Mouse (Mus musculus): ENCODE data around the gene Gm17949. TPM values are rescaled to one million over a fixed set of nuclear protein-coding genes. Genes with fewer than 3 reads are reported as not detected.

Gene Gm17949
- polyA plus RNA-seq (2021; fragmentation: Nextera tagmentation), result not detected in 2 replicates
- long read RNA-seq, experiment 1, partial matches to known transcripts, result 0 of 1 reads
- long read RNA-seq, experiment 1, other reads (novel, unspliced or antisense), result 1 of 1 reads
- long read RNA-seq, experiment 2, result 0 reads

DNA sequence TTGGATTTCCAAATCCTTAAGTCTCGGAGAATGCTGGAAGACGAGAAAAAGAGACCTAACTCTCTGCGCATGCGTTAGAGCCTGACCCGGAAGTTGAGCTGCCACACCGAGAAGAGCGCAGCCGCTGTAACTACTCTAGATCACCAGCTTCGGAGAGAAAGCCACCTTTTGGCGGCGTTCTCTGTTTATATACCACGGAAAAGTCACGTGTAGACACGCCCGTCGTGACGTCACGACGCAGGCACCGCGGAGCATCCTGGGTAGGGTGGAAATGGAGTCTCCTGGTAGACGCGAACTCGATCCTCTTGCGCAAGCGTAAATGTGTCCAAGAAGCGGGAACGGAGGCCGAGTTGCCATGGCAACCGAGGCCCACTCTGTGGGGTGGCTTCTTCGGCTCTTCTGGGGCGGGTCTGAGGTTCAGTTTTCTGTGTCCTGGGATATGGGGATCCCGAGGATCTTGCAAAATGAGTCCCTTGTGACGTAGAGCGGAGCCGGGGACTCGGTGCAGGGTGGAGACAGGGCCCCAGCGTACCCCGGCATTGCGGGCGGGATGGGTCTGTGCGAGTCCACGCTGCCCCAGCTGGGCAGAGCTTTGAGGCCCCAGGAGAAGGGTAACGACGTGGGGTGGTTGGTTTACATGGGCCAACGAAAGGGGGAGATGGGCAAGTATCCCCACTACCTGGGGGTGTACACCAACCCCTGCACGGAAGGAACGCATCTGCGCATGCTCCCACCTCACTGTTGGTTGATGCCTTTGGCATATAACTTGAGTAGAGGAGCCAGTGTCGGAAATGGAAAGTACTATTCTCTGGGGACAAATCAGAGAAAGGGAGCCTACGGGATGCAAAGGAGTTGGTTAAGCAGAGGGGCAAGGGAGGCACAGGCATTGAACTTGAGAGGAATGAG is at the start of gene Gm17949, which contains the start of gene Gtf2f1:
Gene Gm17949, plus strand, starts transcription at position 234 of the 906 bp plus-strand sequence.
Gene Gtf2f1, minus strand, starts transcription at position 53 of the 906 bp plus-strand sequence.

GRCm38 (mm10) chr17:56982013-56982412 is 29.3 kb upstream of the Gm17949 start, which contains the start of gene Acer1:
TSS of gene Acer1 (minus strand) at chr17:56982126.

DNA sequence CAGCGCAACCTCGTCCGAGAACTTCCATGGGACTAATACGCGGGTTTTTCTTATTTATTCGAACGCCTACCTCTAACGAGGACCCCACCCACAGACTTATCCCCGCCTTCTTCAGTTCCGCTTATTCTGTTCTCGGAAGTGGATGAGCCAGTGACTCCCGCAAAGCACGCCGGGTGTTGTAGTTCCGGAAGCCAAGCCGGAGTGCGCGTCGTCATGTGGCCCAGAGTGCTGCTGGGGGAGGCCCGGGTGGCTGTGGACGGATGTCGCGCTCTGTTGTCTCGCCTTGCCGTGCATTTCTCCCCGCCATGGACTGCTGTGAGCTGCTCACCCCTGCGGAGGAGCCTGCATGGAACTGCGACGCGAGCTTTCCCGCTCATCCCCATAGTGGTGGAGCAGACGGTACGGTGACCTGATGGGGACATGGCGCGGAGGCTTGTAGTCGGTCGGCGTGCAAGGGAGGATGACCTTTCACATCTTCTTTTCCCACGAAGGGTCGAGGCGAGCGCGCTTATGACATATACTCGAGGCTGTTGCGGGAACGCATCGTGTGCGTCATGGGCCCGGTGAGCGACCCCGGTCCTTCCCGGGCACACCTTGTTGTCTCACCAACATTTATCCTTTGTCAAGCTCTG is 21.0 kb upstream of the Gm17949 start, which contains the start of gene Clpp:
Gene Clpp, plus strand, starts transcription at position 191 of the 632 bp plus-strand sequence.

DNA sequence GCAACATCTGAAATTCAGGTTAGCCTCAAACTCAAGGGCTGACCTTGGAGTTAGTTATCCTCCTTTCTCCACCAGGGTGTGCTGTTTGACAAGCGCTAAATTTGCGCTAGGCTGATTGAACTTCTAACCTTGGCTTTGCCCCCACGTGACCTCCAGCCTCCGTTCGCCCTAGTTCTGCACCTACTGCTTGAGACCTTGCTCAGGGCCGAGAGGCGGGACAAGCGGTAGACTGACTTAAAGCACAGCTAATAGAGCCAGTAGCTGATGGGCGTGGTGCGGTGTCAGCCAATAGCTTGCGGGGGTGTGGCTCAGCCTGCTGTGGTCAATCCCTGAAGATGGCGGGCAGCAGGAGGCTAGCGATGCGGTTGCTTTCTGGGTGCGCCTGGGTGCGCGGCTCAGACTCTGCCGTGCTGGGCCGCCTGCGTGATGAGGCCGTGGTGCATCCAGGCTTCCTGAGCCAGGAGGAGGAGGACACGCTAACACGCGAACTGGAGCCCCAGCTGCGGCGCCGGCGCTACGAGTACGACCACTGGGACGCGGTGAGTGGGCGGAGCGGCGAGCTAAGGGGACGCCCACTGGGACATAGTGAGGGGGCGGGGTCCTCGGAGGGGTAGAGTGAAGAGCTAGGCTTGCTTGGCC is 14.1 kb upstream of the Gm17949 start, which contains the start of gene Alkbh7:
Gene Alkbh7, plus strand, starts transcription at position 311 of the 639 bp plus-strand sequence.

GRCm38 (mm10) chr17:56999968-57000609 is 11.2 kb upstream of the Gm17949 start, which contains the start of gene Pspn:
TSS of gene Pspn (minus strand) at chr17:57000018.

GRCm38 (mm10) chr17:57030931-57031660 is 19.8 kb downstream of the Gm17949 start, which contains the start of gene Khsrp:
TSS of gene Khsrp (minus strand) at chr17:57031522.

DNA sequence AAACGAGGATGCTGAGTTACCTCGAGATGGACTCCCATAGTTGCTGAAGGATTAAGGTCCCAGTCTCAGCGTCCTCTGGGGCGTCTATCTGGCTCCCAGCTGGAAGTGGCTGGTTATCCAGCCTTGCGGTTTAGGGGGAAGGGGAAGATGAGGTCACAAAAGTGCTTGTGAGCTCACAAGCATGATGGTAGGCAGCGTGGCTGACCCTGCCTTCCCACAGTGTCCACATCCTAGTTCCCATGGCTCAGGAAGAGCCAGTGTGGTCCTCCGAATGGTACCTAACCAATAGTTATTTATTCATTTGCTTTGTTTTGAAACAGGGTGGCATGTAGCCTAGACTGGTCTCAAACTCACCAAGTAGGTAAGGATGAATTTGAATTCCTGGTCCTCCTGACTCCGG is 30.3 kb downstream of the Gm17949 start, which contains the start of gene Slc25a41:
Gene Slc25a41, minus strand, starts transcription at position 101 of the 400 bp plus-strand sequence.

GRCm38 (mm10) chr17:57058891-57059485 is 47.7 kb downstream of the Gm17949 start, which contains the start of gene Crb3:
TSS of gene Crb3 (plus strand) at chr17:57059105.

DNA sequence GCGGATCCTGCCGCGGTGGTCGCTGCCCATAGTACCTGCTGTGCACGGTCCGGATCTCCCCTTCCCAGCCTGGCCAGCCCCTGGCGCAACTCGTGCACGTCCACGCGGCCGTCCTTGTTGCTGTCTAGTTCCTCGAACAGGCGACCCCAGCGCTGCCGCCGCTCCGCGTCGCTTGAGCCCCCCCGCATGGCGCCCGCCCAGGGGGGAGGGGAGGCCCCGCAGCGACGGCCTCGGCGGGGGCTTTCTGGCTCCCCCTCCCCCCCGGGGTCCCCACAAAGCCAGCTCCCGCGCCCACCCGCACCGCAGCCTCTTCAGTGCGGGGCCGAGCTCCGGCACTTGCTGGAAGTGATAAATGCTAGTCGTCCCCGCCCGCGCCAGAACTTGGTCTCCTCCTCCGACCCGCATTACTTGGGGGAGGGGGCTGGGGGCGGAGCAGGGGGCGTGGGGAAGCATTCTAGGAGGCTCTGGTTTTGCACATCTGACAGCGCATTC is 48.3 kb downstream of the Gm17949 start, which contains the start of gene Slc25a23:
Gene Slc25a23, minus strand, starts transcription at position 378 of the 492 bp plus-strand sequence.

Other genes starting within 250 kb of the Gm17949 start
- gene Dus3l, start 246.7 kb upstream of the Gm17949 start, polyA plus RNA-seq (2021; fragmentation: Nextera tagmentation), result 24.7 and 26.8 TPM in 2 replicates
- gene Prr22, start 241.2 kb upstream of the Gm17949 start, polyA plus RNA-seq (2021; fragmentation: Nextera tagmentation), result 0.29 TPM in 1 of 2 replicates, not detected in the other
- 1.0 and 1.1 TPM in 2 replicates for gene Rfx2, start 180.5 kb upstream of the Gm17949 start, polyA plus RNA-seq (2021; fragmentation: Nextera tagmentation)
- gene Acsbg2, start 137.0 kb upstream of the Gm17949 start, polyA plus RNA-seq (2021; fragmentation: Nextera tagmentation), result not detected in 2 replicates
- 0.07 and 0.13 TPM in 2 replicates for gene 1700061G19Rik, start 136.0 kb upstream of the Gm17949 start, polyA plus RNA-seq (2021; fragmentation: Nextera tagmentation)
- gene Mllt1, start 76.1 kb upstream of the Gm17949 start, polyA plus RNA-seq (2021; fragmentation: Nextera tagmentation), result 4.6 and 11.4 TPM in 2 replicates
- not detected in 2 replicates for gene Acer1, start 29.3 kb upstream of the Gm17949 start, polyA plus RNA-seq (2021; fragmentation: Nextera tagmentation)
- 172 and 205 TPM in 2 replicates for gene Clpp, start 21.2 kb upstream of the Gm17949 start, polyA plus RNA-seq (2021; fragmentation: Nextera tagmentation)
- gene Alkbh7, start 14.1 kb upstream of the Gm17949 start, polyA plus RNA-seq (2021; fragmentation: Nextera tagmentation), result 62.5 and 64.6 TPM in 2 replicates
- not detected in 2 replicates for gene Pspn, start 11.5 kb upstream of the Gm17949 start, polyA plus RNA-seq (2021; fragmentation: Nextera tagmentation)
- gene Gtf2f1, start 181 bp upstream of the Gm17949 start, polyA plus RNA-seq (2021; fragmentation: Nextera tagmentation), result 63.0 and 79.7 TPM in 2 replicates
- gene Khsrp, start 20.1 kb downstream of the Gm17949 start, polyA plus RNA-seq (2021; fragmentation: Nextera tagmentation), result 3.1 and 6.7 TPM in 2 replicates
- not detected in 2 replicates for gene Slc25a41, start 30.2 kb downstream of the Gm17949 start, polyA plus RNA-seq (2021; fragmentation: Nextera tagmentation)
- gene Crb3, start 47.6 kb downstream of the Gm17949 start, polyA plus RNA-seq (2021; fragmentation: Nextera tagmentation), result 1.4 and 1.5 TPM in 2 replicates
- 31.3 and 177 TPM in 2 replicates for gene Slc25a23, start 48.4 kb downstream of the Gm17949 start, polyA plus RNA-seq (2021; fragmentation: Nextera tagmentation)
- 0.29 and 0.58 TPM in 2 replicates for gene Dennd1c, start 67.0 kb downstream of the Gm17949 start, polyA plus RNA-seq (2021; fragmentation: Nextera tagmentation)
- gene Tubb4a, start 76.3 kb downstream of the Gm17949 start, polyA plus RNA-seq (2021; fragmentation: Nextera tagmentation), result 603 and 657 TPM in 2 replicates
- gene Tnfsf9, start 93.9 kb downstream of the Gm17949 start, polyA plus RNA-seq (2021; fragmentation: Nextera tagmentation), result 0.77 and 0.92 TPM in 2 replicates
- 0.33 and 0.42 TPM in 2 replicates for gene Cd70, start 138.3 kb downstream of the Gm17949 start, polyA plus RNA-seq (2021; fragmentation: Nextera tagmentation)
- not detected in 2 replicates for gene Tnfsf14, start 182.7 kb downstream of the Gm17949 start, polyA plus RNA-seq (2021; fragmentation: Nextera tagmentation)
- gene C3, start 216.7 kb downstream of the Gm17949 start, polyA plus RNA-seq (2021; fragmentation: Nextera tagmentation), result 0.19 and 0.49 TPM in 2 replicates
- 23.5 TPM in 2 replicates for gene Gpr108, start 237.0 kb downstream of the Gm17949 start, polyA plus RNA-seq (2021; fragmentation: Nextera tagmentation)
- 3.4 and 3.6 TPM in 2 replicates for gene Trip10, start 238.0 kb downstream of the Gm17949 start, polyA plus RNA-seq (2021; fragmentation: Nextera tagmentation)